Mouse (Mus musculus): ENCODE data around the gene Carmil2. TPM values are rescaled to one million over a fixed set of nuclear protein-coding genes. Genes with fewer than 3 reads are reported as not detected.

Gene Carmil2
- total RNA-seq, 2 experiments from 2014 or later, result 55.4 to 56.2 TPM

- intact Hi-C loops (cut with DNase I), result loop anchor here (5.0 kb wide), 1 partner anchor 56 kb away; the partner anchor contains the start of genes Agrp and Ctcf
Observed at GRCm38 (mm10) chr8:105693648-105694047, 7.6 kb downstream of the Carmil2 start.

GRCm38 (mm10) chr8:105694051-105694799, 8.2 kb downstream of the Carmil2 start:
- peak; percentile 54 to 55 for DNase-seq (ENCODE audit: low spot score in 2 of 2)
- intact Hi-C loops (cut with DNase I), result loop anchor here (5.0 kb wide), 1 partner anchor 57 kb away; the partner anchor contains the start of genes Agrp and Ctcf

More at GRCm38 (mm10) chr8:105693648-105694047, 7.6 kb downstream of the Carmil2 start:
- DNase-seq (ENCODE audit: low spot score in 2 of 2), result peak; percentile 79 to 83

GRCm38 (mm10) chr8:105695080-105695780, 9.2 kb downstream of the Carmil2 start:
- intact Hi-C loops (cut with DNase I), result loop anchor here (5.0 kb wide), 1 partner anchor 73 kb away; no protein-coding TSS in a partner anchor
- DNase-seq (ENCODE audit: low spot score in 2 of 2), result peak in 1 of 2 experiments; percentile 8

- intact Hi-C loops (cut with DNase I), result loop anchor here (5.0 kb wide), 1 partner anchor 75 kb away; no protein-coding TSS in a partner anchor
- DNase-seq (ENCODE audit: low spot score in 2 of 2), result no peak
Observed at GRCm38 (mm10) chr8:105697196-105697780, 11.2 kb downstream of the Carmil2 start.

GRCm38 (mm10) chr8:105698734-105699133, 12.7 kb downstream of the Carmil2 start:
- DNase-seq (ENCODE audit: low spot score in 2 of 2), result no peak
- intact Hi-C loops (cut with DNase I), result loop anchor here (5.0 kb wide), 1 partner anchor 76 kb away; no protein-coding TSS in a partner anchor

GRCm38 (mm10) chr8:105699488-105700215, 13.6 kb downstream of the Carmil2 start:
- intact Hi-C loops (cut with DNase I), result loop anchor here (5.0 kb wide), 1 partner anchor 77 kb away; no protein-coding TSS in a partner anchor
- DNase-seq (ENCODE audit: low spot score in 2 of 2), result no peak

GRCm38 (mm10) chr8:105700566-105700965, 14.5 kb downstream of the Carmil2 start:
- peak; percentile 58 to 60 for DNase-seq (ENCODE audit: low spot score in 2 of 2)
- intact Hi-C loops (cut with DNase I), result no loop called here

GRCm38 (mm10) chr8:105700966-105701824, 15.1 kb downstream of the Carmil2 start, which contains the start of the genes Acd and Pard6a:
Gene Acd, minus strand, starts transcription at chr8:105701102.
Gene Pard6a, plus strand, starts transcription at chr8:105701148.
- intact Hi-C loops (cut with DNase I), result no loop called here
- peak; percentile 96 for DNase-seq (ENCODE audit: low spot score in 2 of 2)

GRCm38 (mm10) chr8:105702001-105702401, 15.9 kb downstream of the Carmil2 start:
- peak in 1 of 2 experiments; percentile 63 for DNase-seq (ENCODE audit: low spot score in 2 of 2)
- intact Hi-C loops (cut with DNase I), result no loop called here

GRCm38 (mm10) chr8:105702731-105703415, 16.8 kb downstream of the Carmil2 start:
- intact Hi-C loops (cut with DNase I), result no loop called here

GRCm38 (mm10) chr8:105704146-105704812, 18.2 kb downstream of the Carmil2 start:
- no peak for DNase-seq (ENCODE audit: low spot score in 2 of 2)
- intact Hi-C loops (cut with DNase I), result no loop called here

More at GRCm38 (mm10) chr8:105702731-105703415, 16.8 kb downstream of the Carmil2 start:
- no peak for DNase-seq (ENCODE audit: low spot score in 2 of 2)

- intact Hi-C loops (cut with DNase I), result no loop called here
- DNase-seq (ENCODE audit: low spot score in 2 of 2), result no peak
Observed at GRCm38 (mm10) chr8:105704955-105705354, 18.9 kb downstream of the Carmil2 start.

- intact Hi-C loops (cut with DNase I), result no loop called here
- no peak for DNase-seq (ENCODE audit: low spot score in 2 of 2)
Observed at GRCm38 (mm10) chr8:105706426-105706825, 20.4 kb downstream of the Carmil2 start.

GRCm38 (mm10) chr8:105707498-105708403, 21.7 kb downstream of the Carmil2 start, which contains the start of the genes 4933405L10Rik and Enkd1:
Gene 4933405L10Rik, plus strand, starts transcription at chr8:105707655.
Gene Enkd1, minus strand, starts transcription at chr8:105708210.
- peak; percentile 91 to 96 for DNase-seq (ENCODE audit: low spot score in 2 of 2)
- intact Hi-C loops (cut with DNase I), result no loop called here

- DNase-seq (ENCODE audit: low spot score in 2 of 2), result no peak
- intact Hi-C loops (cut with DNase I), result no loop called here
Observed at GRCm38 (mm10) chr8:105708675-105709074, 22.6 kb downstream of the Carmil2 start.

- DNase-seq (ENCODE audit: low spot score in 2 of 2), result no peak
- intact Hi-C loops (cut with DNase I), result no loop called here
Observed at GRCm38 (mm10) chr8:105709317-105709716, 23.2 kb downstream of the Carmil2 start.
